Mouse (Mus musculus): ENCODE measurements around the gene Epb41. TPM values are rescaled to one million over a fixed set of nuclear protein-coding genes. Genes with fewer than 3 reads are reported as not detected.

Gene Epb41
- polyA plus RNA-seq, 1 experiment, result 7.1 TPM

GRCm38 (mm10) chr4:132078296-132078714 is 3.2 kb upstream of the Epb41 start:
- Histone ChIP-seq H3K36me3 (ENCODE audit: control insufficient read depth, insufficient read depth) (no peaks in the 10 kb centered on the region), H3K79me2 (ENCODE audit: control insufficient read depth, insufficient read depth) (no peaks in the 10 kb centered on the region), H3ac (ENCODE audit: control insufficient read depth, insufficient read length, low read depth) (no peak overlapping the region), H3K79me3 (ENCODE audit: low read depth) (peaks cover under 1% of the 10 kb centered on the region), H3K27me3 (ENCODE audit: control insufficient read depth, insufficient read depth, insufficient read length) (no peaks in the 10 kb centered on the region), H3K4me3 (ENCODE audit: insufficient read depth, poor library complexity, severe bottlenecking) (no peak overlapping the region)
- TF ChIP-seq CTCF (IDR thresholded peaks at IDR 0.05; ENCODE audit: control insufficient read depth, insufficient read depth, insufficient read length), result no peak
- TF ChIP-seq CEBPB (IDR thresholded peaks at IDR 0.05; ENCODE audit: low read depth), result no peak
- no peak for TF ChIP-seq MAX (IDR thresholded peaks at IDR 0.05)
- no peak for TF ChIP-seq FOSL1 (IDR thresholded peaks at IDR 0.05; ENCODE audit: insufficient read depth, low read length, poor library complexity, severe bottlenecking)
- no peak for TF ChIP-seq MYOG (IDR thresholded peaks at IDR 0.05; ENCODE audit: control insufficient read depth, extremely low read depth, insufficient read length)

- Histone ChIP-seq H3K79me3 (ENCODE audit: low read depth) (peaks cover 2% of the 10 kb centered on the region), H3K79me2 (ENCODE audit: control insufficient read depth, insufficient read depth) (no peaks in the 10 kb centered on the region), H3ac (ENCODE audit: control insufficient read depth, insufficient read length, low read depth) (no peak overlapping the region), H3K4me3 (ENCODE audit: insufficient read depth, poor library complexity, severe bottlenecking) (no peak overlapping the region), H3K27me3 (ENCODE audit: control insufficient read depth, insufficient read depth, insufficient read length) (no peaks in the 10 kb centered on the region), H3K36me3 (ENCODE audit: control insufficient read depth, insufficient read depth) (no peaks in the 10 kb centered on the region)
- TF ChIP-seq MYOD1 (IDR thresholded peaks at IDR 0.05; ENCODE audit: control insufficient read depth, insufficient read length, low read depth) (no peak), CEBPB (IDR thresholded peaks at IDR 0.05; ENCODE audit: low read depth) (no peak), FOSL1 (IDR thresholded peaks at IDR 0.05; ENCODE audit: insufficient read depth, low read length, poor library complexity, severe bottlenecking) (no peak), MYOG (IDR thresholded peaks at IDR 0.05; ENCODE audit: control insufficient read depth, extremely low read depth, insufficient read length) (no peak)
Observed at GRCm38 (mm10) chr4:132077445-132077844, 2.3 kb upstream of the Epb41 start.

GRCm38 (mm10) chr4:132076480-132077405 is 1.6 kb upstream of the Epb41 start:
- Histone ChIP-seq H3K79me2 (ENCODE audit: control insufficient read depth, insufficient read depth) (no peaks in the 10 kb centered on the region), H3ac (ENCODE audit: control insufficient read depth, insufficient read length, low read depth) (no peak overlapping the region), H3K4me3 (ENCODE audit: insufficient read depth, poor library complexity, severe bottlenecking) (no peak overlapping the region), H3K27me3 (ENCODE audit: control insufficient read depth, insufficient read depth, insufficient read length) (no peaks in the 10 kb centered on the region), H3K36me3 (ENCODE audit: control insufficient read depth, insufficient read depth) (no peaks in the 10 kb centered on the region), H3K79me3 (ENCODE audit: low read depth) (peaks cover 2% of the 10 kb centered on the region)
- TF ChIP-seq USF1 (IDR thresholded peaks at IDR 0.05; ENCODE audit: low read depth) (no peak), MYOD1 (IDR thresholded peaks at IDR 0.05; ENCODE audit: control insufficient read depth, insufficient read length, low read depth) (no peak), FOSL1 (IDR thresholded peaks at IDR 0.05; ENCODE audit: insufficient read depth, low read length, poor library complexity, severe bottlenecking) (no peak), CTCF (IDR thresholded peaks at IDR 0.05; ENCODE audit: control insufficient read depth, insufficient read depth, insufficient read length) (no peak), MAX (IDR thresholded peaks at IDR 0.05) (no peak), CEBPB (IDR thresholded peaks at IDR 0.05; ENCODE audit: low read depth) (no peak), MYOG (IDR thresholded peaks at IDR 0.05; ENCODE audit: control insufficient read depth, extremely low read depth, insufficient read length) (no peak)

- H3K79me2 ChIP-seq (ENCODE audit: control insufficient read depth, insufficient read depth), result no peaks in the 10 kb centered on the region
- peaks cover 2% of the 10 kb centered on the region for H3K79me3 ChIP-seq (ENCODE audit: low read depth)
- no peak for TF ChIP-seq MYOD1 (IDR thresholded peaks at IDR 0.05; ENCODE audit: control insufficient read depth, insufficient read length, low read depth)
- no peak for TF ChIP-seq MAX (IDR thresholded peaks at IDR 0.05)
- H3ac ChIP-seq (ENCODE audit: control insufficient read depth, insufficient read length, low read depth), result no peak overlapping the region
- H3K36me3 ChIP-seq (ENCODE audit: control insufficient read depth, insufficient read depth), result no peaks in the 10 kb centered on the region
- H3K4me3 ChIP-seq (ENCODE audit: insufficient read depth, poor library complexity, severe bottlenecking), result no peak overlapping the region
- H3K27me3 ChIP-seq (ENCODE audit: control insufficient read depth, insufficient read depth, insufficient read length), result no peaks in the 10 kb centered on the region
Observed at GRCm38 (mm10) chr4:132075796-132076195, 675 bp upstream of the Epb41 start.

GRCm38 (mm10) chr4:132074077-132074932 is 816 bp downstream of the Epb41 start, which contains the start of gene Gm10300:
TSS of gene Gm10300 (plus strand) at chr4:132074697.
- Histone ChIP-seq H3K4me3 (ENCODE audit: insufficient read depth, poor library complexity, severe bottlenecking) (peak within 1 kb of the TSS; percentile 64), H3ac (ENCODE audit: control insufficient read depth, insufficient read length, low read depth) (peak within 1 kb of the TSS; percentile 64), H3K79me2 (ENCODE audit: control insufficient read depth, insufficient read depth) (no peaks in the 10 kb centered on the region), H3K36me3 (ENCODE audit: control insufficient read depth, insufficient read depth) (no peaks in the 10 kb centered on the region), H3K27me3 (ENCODE audit: control insufficient read depth, insufficient read depth, insufficient read length) (no peaks in the 10 kb centered on the region), H3K79me3 (ENCODE audit: low read depth) (peaks cover 2% of the 10 kb centered on the region)
- TF ChIP-seq FOSL1 (IDR thresholded peaks at IDR 0.05; ENCODE audit: insufficient read depth, low read length, poor library complexity, severe bottlenecking) (no peak), MYOD1 (IDR thresholded peaks at IDR 0.05; ENCODE audit: control insufficient read depth, insufficient read length, low read depth) (no peak), CEBPB (IDR thresholded peaks at IDR 0.05; ENCODE audit: low read depth) (no peak), MYOG (IDR thresholded peaks at IDR 0.05; ENCODE audit: control insufficient read depth, extremely low read depth, insufficient read length) (no peak), USF1 (IDR thresholded peaks at IDR 0.05; ENCODE audit: low read depth) (no peak), CTCF (IDR thresholded peaks at IDR 0.05; ENCODE audit: control insufficient read depth, insufficient read depth, insufficient read length) (no peak), MAX (IDR thresholded peaks at IDR 0.05) (no peak)

Data from C2C12 (cell line).